Mouse (Mus musculus) heart, adult 18-20 months (tissue): ENCODE results near the gene Gnl2. TPM values are rescaled to one million over a fixed set of nuclear protein-coding genes. Genes with fewer than 3 reads are reported as not detected.

Experiments
- DNase-seq, 2 experiments: peaks; one replicate each; pipeline ENCODE4 v3.0.0; 2021 to 2022; ENCODE audit warnings: mixed read lengths in 1 of 2
- total RNA-seq, 2 experiments: library from RNA; stranded (reverse); gene quantifications; 2 replicates each; pipeline ENCODE4 v1.2.3; 2021

Gnl2 gene
- total RNA-seq, 2 experiments from 2014 or later = 28.6 to 29.2 TPM

- DNase-seq = peak; percentile 93
Measured at GRCm38 (mm10) chr4:125084403-125085345, 68.3 kb downstream of the Gnl2 start, which contains the start of gene Meaf6. Gene Meaf6 (plus strand): TSS chr4:125085134.

- no peak for DNase-seq
Measured at GRCm38 (mm10) chr4:125085346-125085841, 69.0 kb downstream of the Gnl2 start.

GRCm38 (mm10) chr4:125093031-125093430 lies 76.6 kb downstream of the Gnl2 start:
- DNase-seq = no peak

- DNase-seq = no peak
Measured at GRCm38 (mm10) chr4:125096066-125096465, 79.7 kb downstream of the Gnl2 start.

GRCm38 (mm10) chr4:125097412-125097811 lies 81.0 kb downstream of the Gnl2 start:
- DNase-seq = no peak

- peak; percentile 68 to 95 for DNase-seq
Measured at GRCm38 (mm10) chr4:125099458-125099857, 83.1 kb downstream of the Gnl2 start.

GRCm38 (mm10) chr4:125101334-125101733 lies 84.9 kb downstream of the Gnl2 start:
- no peak for DNase-seq

Other genes starting within 250 kb of the Gnl2 start
- gene Mtf1, start 214.5 kb upstream of the Gnl2 start, total RNA-seq = 10 to 100 TPM; 15.0 to 15.1 TPM
- 10 to 100 TPM; 20.0 to 20.5 TPM for gene Yrdc, start 165.9 kb upstream of the Gnl2 start, total RNA-seq
- gene 1110065P20Rik, start 165.4 kb upstream of the Gnl2 start, total RNA-seq = 10 to 100 TPM; 20.7 to 26.9 TPM
- gene Maneal, start 154.4 kb upstream of the Gnl2 start, total RNA-seq = under 1 TPM; 0.52 to 0.57 TPM
- gene Epha10, start 135.7 kb upstream of the Gnl2 start, total RNA-seq = not detected
- 10 to 100 TPM in 1 of 2 experiments, 1 to 10 TPM in 1; 7.8 to 10.9 TPM for gene 9930104L06Rik, start 79.5 kb upstream of the Gnl2 start, total RNA-seq
- under 1 TPM; 0.41 to 0.57 TPM for gene Cdca8, start 77.3 kb upstream of the Gnl2 start, total RNA-seq
- gene Rspo1, start 30.2 kb upstream of the Gnl2 start, total RNA-seq = 1 to 10 TPM; 3.1 to 4.3 TPM
- under 1 TPM in 1 of 2 experiments, not detected in 1; 0.33 TPM for gene Dnali1, start 49.1 kb downstream of the Gnl2 start, total RNA-seq
- 1 to 10 TPM; 7.1 to 7.7 TPM for gene Snip1, start 50.1 kb downstream of the Gnl2 start, total RNA-seq
- gene Meaf6, start 68.5 kb downstream of the Gnl2 start, total RNA-seq = 10 to 100 TPM; 18.3 to 23.4 TPM
- gene Zc3h12a, start 111.3 kb downstream of the Gnl2 start, total RNA-seq = 1 to 10 TPM; 4.0 to 4.1 TPM